12 mouse cellular contexts compared by ENCODE assay signal in the genomic region with DNA sequence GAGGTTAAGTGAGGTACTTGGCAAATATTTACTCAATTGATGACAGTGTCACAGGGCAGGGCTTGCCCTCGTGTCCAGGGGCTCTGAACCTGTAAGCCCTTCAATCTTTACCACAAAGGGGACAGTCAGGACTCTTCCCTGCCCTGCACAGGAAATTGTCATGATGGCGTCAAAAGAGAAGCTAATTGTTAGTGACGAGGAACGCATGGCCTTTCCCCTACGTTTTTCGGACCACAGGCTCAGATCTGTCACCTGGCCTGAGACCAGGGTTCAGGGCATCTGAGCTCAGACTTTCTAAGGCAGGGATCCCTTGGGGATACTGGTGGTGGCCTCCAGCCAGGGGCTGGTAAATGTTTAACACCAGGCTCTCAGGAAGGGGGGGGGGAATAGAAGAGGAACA. TPM values are rescaled to one million over a fixed set of nuclear protein-coding genes. Genes with fewer than 3 reads are reported as not detected.
DNase-seq lines count a peak whose midpoint lies in the region; ATAC-seq and TF ChIP-seq lines count a peak whose summit lies in the region.
"Had no signal": no experiment of that assay in that cellular context is flagged by ENCODE, and none has a peak within 500 bp of the region (broad histone marks: within the 10 kb centered on the region; RNA-seq: fewer than 3 reads in every experiment).

No protein-coding gene starts in this region.

- peaks cover 71% of the 10 kb centered on the region for H3K4me1 ChIP-seq in lung, embryonic 15.5 days
- H3K4me1 ChIP-seq in intestine, postnatal 0 days (replicated peaks; ENCODE audit: control insufficient read depth, insufficient read depth, low read length): peaks cover 29% of the 10 kb centered on the region
- H3K4me1 ChIP-seq in liver, embryonic 12.5 days: peaks cover 43% of the 10 kb centered on the region
- H3K4me1 ChIP-seq in stomach, embryonic 16.5 days (ENCODE audit: control insufficient read depth, insufficient read depth, low read length): peaks cover 18% of the 10 kb centered on the region

- ATAC-seq in lung, embryonic 15.5 days (ENCODE audit: borderline replicate concordance, extremely low read depth, low FRiP score, low TSS enrichment): no peak
- peak; percentile 48 for ATAC-seq in intestine, postnatal 0 days
- peak; percentile 57 for ATAC-seq in liver, embryonic 12.5 days
- ATAC-seq in stomach, embryonic 16.5 days (ENCODE audit: insufficient read depth, low FRiP score): peak; percentile 9; the same call in 1 of the 2 replicates
- ATAC-seq: hindbrain, postnatal 0 days had no signal

- peak overlapping the region; percentile 89 for H3K27ac ChIP-seq in lung, embryonic 15.5 days
- H3K27ac ChIP-seq in intestine, postnatal 0 days (ENCODE audit: low read depth, low read length): peak overlapping the region; percentile 1; the same call in 1 of the 2 replicates
- H3K27ac ChIP-seq in liver, embryonic 12.5 days: peak overlapping the region; percentile 62
- H3K27ac ChIP-seq in stomach, embryonic 16.5 days (ENCODE audit: low read length): no peak overlapping the region
- H3K27ac ChIP-seq: gastrocnemius, adult 2 months; hindbrain, postnatal 0 days; limb, embryonic 12.5 days had no signal

- no peaks in the 10 kb centered on the region for H3K27me3 ChIP-seq in lung, embryonic 15.5 days
- H3K27me3 ChIP-seq in intestine, postnatal 0 days (replicated peaks; ENCODE audit: control insufficient read depth, insufficient read depth, low read length): no peaks in the 10 kb centered on the region
- H3K27me3 ChIP-seq in liver, embryonic 12.5 days (replicated peaks): peaks cover 34% of the 10 kb centered on the region
- H3K27me3 ChIP-seq in stomach, embryonic 16.5 days (ENCODE audit: control insufficient read depth, insufficient read depth, low read length): no peaks in the 10 kb centered on the region

- no peak overlapping the region for H3K9ac ChIP-seq in lung, embryonic 15.5 days
- no peak overlapping the region for H3K9ac ChIP-seq in intestine, postnatal 0 days (ENCODE audit: low read depth, low read length)
- H3K9ac ChIP-seq in liver, embryonic 12.5 days: no peak overlapping the region
- H3K9ac ChIP-seq in stomach, embryonic 16.5 days (ENCODE audit: low read length): no peak overlapping the region
- H3K9ac ChIP-seq: limb, embryonic 12.5 days had no signal

- TF ChIP-seq CTCF in intestine, postnatal 0 days (IDR thresholded peaks at IDR 0.05; ENCODE audit: low read depth): no peak

- DNase-seq in lung, postnatal 25 days (ENCODE audit: low spot score): no peak
- DNase-seq in left cerebral cortex, postnatal 25 days (ENCODE audit: low spot score in 2 of 2): no peak
- DNase-seq in thymus, postnatal 0 days (ENCODE audit: low spot score): no peak
- no peak for DNase-seq in right cerebral cortex, postnatal 36 days (ENCODE audit: low spot score in 2 of 2)
- DNase-seq: gastrocnemius, adult 2 months; right cerebral cortex, postnatal 14 days had no signal

- no peaks in the 10 kb centered on the region for H3K36me3 ChIP-seq in lung, embryonic 15.5 days
- H3K36me3 ChIP-seq in intestine, postnatal 0 days (ENCODE audit: control insufficient read depth, insufficient read depth): no peaks in the 10 kb centered on the region
- H3K36me3 ChIP-seq in liver, embryonic 12.5 days: no peaks in the 10 kb centered on the region
- H3K36me3 ChIP-seq in stomach, embryonic 16.5 days (ENCODE audit: control insufficient read depth, insufficient read depth, low read length): no peaks in the 10 kb centered on the region
- H3K36me3 ChIP-seq: limb, embryonic 12.5 days had no signal

- no peak overlapping the region for H3K4me2 ChIP-seq in lung, embryonic 15.5 days
- no peak overlapping the region for H3K4me2 ChIP-seq in intestine, postnatal 0 days (replicated peaks; ENCODE audit: low read depth)
- no peak overlapping the region for H3K4me2 ChIP-seq in liver, embryonic 12.5 days
- H3K4me2 ChIP-seq in stomach, embryonic 16.5 days (ENCODE audit: low read depth, low read length): no peak overlapping the region
- H3K4me2 ChIP-seq: limb, embryonic 12.5 days had no signal

- WGBS in lung, embryonic 15.5 days: 9% methylated on average over 6 of the region's 6 CpGs
- 11% methylated on average over 6 of the region's 6 CpGs for WGBS in intestine, postnatal 0 days
- WGBS in liver, embryonic 12.5 days (ENCODE audit: insufficient replicate concordance): 11% methylated on average over 6 of the region's 6 CpGs
- 20% methylated on average over 6 of the region's 6 CpGs for WGBS in stomach, embryonic 16.5 days

- H3K9me3 ChIP-seq in lung, embryonic 15.5 days: no peaks in the 10 kb centered on the region
- no peaks in the 10 kb centered on the region for H3K9me3 ChIP-seq in intestine, postnatal 0 days (ENCODE audit: control insufficient read depth)
- H3K9me3 ChIP-seq in liver, embryonic 12.5 days (replicated peaks): no peaks in the 10 kb centered on the region
- no peaks in the 10 kb centered on the region for H3K9me3 ChIP-seq in stomach, embryonic 16.5 days (replicated peaks; ENCODE audit: control insufficient read depth, low read length)
- H3K9me3 ChIP-seq: limb, embryonic 12.5 days had no signal

- intact Hi-C loops in left cerebral cortex, postnatal 25 days (cut with DNase I): no loop called here

- H3K4me3 ChIP-seq in lung, embryonic 15.5 days: no peak overlapping the region
- H3K4me3 ChIP-seq in intestine, postnatal 0 days (ENCODE audit: low read depth, low read length): no peak overlapping the region
- H3K4me3 ChIP-seq in liver, embryonic 12.5 days: no peak overlapping the region
- no peak overlapping the region for H3K4me3 ChIP-seq in stomach, embryonic 16.5 days (replicated peaks; ENCODE audit: low read length)
- H3K4me3 ChIP-seq: gastrocnemius, adult 2 months; limb, embryonic 12.5 days had no signal

RNA-seq across cellular contexts. Expression of a gene that starts 19.9 kb away (rescaled TPM):
- polyA plus RNA-seq in lung, embryonic 15.5 days (2015; fragmentation: Nextera tagmentation; extraction: Ambion mirVana): 10.8 and 11.0 TPM in 2 replicates
- polyA plus RNA-seq in intestine, postnatal 0 days (2015; fragmentation: Nextera tagmentation; extraction: Ambion mirVana): 5.6 and 6.6 TPM in 2 replicates
- 2.1 TPM in 2 replicates for polyA plus RNA-seq in liver, embryonic 12.5 days (2016; fragmentation: Nextera tagmentation; extraction: Ambion mirVana)
- 9.5 and 12.1 TPM in 2 replicates for polyA plus RNA-seq in stomach, embryonic 16.5 days (2015; fragmentation: Nextera tagmentation; extraction: Ambion mirVana)
- total RNA-seq in left cerebral cortex, postnatal 25 days (2021): 1 to 10 TPM in 1 of 2 experiments, under 1 TPM in 1; 0.82 to 1.2 TPM
- polyA plus RNA-seq in thymus, postnatal 0 days (2015; fragmentation: Nextera tagmentation; extraction: Ambion mirVana): 0.55 and 0.58 TPM in 2 replicates

RNA-seq across cellular contexts. Expression of a gene that starts 41.9 kb away (rescaled TPM):
- polyA plus RNA-seq in lung, embryonic 15.5 days (2015; fragmentation: Nextera tagmentation; extraction: Ambion mirVana): 19.2 and 20.5 TPM in 2 replicates
- polyA plus RNA-seq in intestine, postnatal 0 days (2015; fragmentation: Nextera tagmentation; extraction: Ambion mirVana): 4.5 and 6.3 TPM in 2 replicates
- 1.9 and 2.4 TPM in 2 replicates for polyA plus RNA-seq in liver, embryonic 12.5 days (2016; fragmentation: Nextera tagmentation; extraction: Ambion mirVana)
- 16.1 and 18.9 TPM in 2 replicates for polyA plus RNA-seq in stomach, embryonic 16.5 days (2015; fragmentation: Nextera tagmentation; extraction: Ambion mirVana)
- 10 to 100 TPM; 15.1 to 16.3 TPM for total RNA-seq in left cerebral cortex, postnatal 25 days (2021)
- 0.29 and 0.39 TPM in 2 replicates for polyA plus RNA-seq in thymus, postnatal 0 days (2015; fragmentation: Nextera tagmentation; extraction: Ambion mirVana)
